Mouse (Mus musculus) layer of hippocampus, adult 2 months (tissue): ENCODE data around the gene Tbca. TPM values are rescaled to one million over a fixed set of nuclear protein-coding genes. Genes with fewer than 3 reads are reported as not detected.

Experiments
- DNase-seq, 2 experiments: peaks; one replicate each; pipeline ENCODE4 v3.0.0; 2022; ENCODE audit warnings: low spot score in 2 of 2
- H3K27ac ChIP-seq: fragments of 200-600 bp; 2 replicates; pipeline ENCODE4 v1.8.1; 2022
- H3K4me3 ChIP-seq: fragments of 200-600 bp; 2 replicates; pipeline ENCODE4 v1.8.1; 2022; ENCODE audit warnings: mild to moderate bottlenecking
- CTCF ChIP-seq: fragments of 200-600 bp; conservative IDR thresholded peaks from 2 replicates; pipeline ENCODE4 v1.8.1; 2022; ENCODE audit warnings: antibody characterized with exemption, mild to moderate bottlenecking, moderate library complexity
- total RNA-seq, 2 experiments: library from RNA; stranded (reverse); gene quantifications; 2 replicates each; pipeline ENCODE4 v1.2.3; 2021

Gene Tbca
- total RNA-seq, 2 experiments from 2014 or later: 126 to 150 TPM

DNA sequence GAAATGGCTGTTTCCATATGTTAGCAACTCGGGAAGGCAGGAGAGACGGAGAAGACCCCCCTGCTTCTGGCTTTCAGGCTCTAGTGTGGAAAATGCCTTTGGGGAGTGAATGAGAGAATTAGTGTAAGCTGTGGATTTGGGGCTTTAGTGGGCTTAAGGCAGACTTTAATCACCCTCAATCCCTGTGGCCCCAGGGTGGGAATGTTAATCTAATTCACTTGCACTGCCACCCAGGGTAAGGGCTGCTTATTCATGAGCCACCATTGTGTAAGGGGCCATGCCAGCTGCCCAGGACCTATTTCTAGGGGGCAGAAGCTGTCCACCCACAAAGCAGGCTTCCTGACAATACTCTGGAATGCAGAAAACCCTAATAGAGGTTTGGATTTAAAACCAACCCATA is 78.2 kb downstream of the Tbca start:
- Histone ChIP-seq H3K4me3 (no peak overlapping the region), H3K27ac (no peak overlapping the region)
- no peak for DNase-seq
- no peak for TF ChIP-seq CTCF

DNA sequence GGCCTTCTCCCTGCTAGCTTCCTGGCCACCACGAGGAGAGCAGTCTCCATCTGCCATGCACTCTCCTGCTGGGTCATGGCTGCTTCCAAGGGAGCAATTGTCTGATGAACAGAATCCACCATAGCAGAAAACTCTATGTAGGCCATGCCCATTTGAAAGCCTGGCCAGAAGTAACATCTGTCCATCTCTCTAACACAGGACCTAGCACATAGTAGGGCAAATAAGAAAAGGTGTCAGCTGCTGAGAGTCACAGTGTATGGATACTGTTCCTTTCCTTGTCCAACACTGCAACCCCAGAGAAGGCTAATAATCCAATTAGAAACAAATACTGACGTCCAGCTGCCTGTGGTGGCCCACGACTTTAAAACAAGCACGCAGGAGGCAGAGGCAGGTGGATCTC is 79.1 kb downstream of the Tbca start:
- no peak for DNase-seq
- TF ChIP-seq CTCF: no peak
- H3K27ac ChIP-seq: no peak overlapping the region
- no peak overlapping the region for H3K4me3 ChIP-seq

DNA sequence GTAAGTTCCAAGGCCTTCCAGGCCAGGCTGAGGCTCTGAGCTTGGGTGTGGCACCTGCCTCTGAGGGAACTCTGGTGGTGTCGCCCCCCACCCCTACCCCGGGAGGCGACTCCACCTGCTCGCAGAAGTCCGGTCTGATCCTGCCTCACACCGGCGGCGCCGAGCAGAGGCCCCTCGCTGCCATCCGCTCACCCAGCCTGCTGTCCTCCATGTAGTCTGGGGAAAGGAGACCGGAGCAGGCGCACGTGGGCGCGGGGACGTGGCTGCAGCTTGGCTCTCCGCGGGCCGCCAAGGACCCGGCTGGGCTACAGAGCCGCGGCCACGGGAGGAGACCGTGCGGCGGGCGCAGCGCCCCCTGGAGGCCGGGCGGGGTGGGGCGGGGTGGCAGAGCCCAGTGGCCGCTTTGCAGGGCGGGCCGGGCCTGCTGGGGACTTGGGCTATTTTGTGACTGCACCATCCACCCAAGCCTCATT is 79.8 kb downstream of the Tbca start:
- H3K4me3 ChIP-seq: peak overlapping the region; percentile 38
- DNase-seq: peak in 1 of 2 experiments; percentile 32
- peak; percentile 83 for TF ChIP-seq CTCF

DNA sequence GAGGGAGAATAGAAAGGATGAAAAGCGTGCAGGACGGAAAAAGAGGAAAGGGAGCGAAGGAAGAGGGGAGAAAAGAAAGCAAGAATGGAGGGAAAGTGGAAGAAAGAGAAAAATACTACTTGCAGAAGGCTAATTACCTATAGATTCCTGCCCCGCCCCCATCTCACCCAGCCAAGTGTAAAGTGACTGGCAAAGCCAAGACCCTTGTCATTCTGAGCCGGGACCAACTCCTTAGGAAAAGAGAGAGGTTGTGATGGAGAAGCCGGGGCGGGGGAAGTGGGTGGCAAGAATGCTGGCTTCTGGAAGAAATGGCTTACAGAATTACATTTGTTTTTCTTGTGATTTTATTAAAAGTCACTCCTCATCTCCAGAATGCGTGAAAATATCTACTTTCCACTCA is 80.8 kb downstream of the Tbca start:
- no peak for TF ChIP-seq CTCF
- DNase-seq: no peak
- Histone ChIP-seq H3K27ac (no peak overlapping the region), H3K4me3 (no peak overlapping the region)

More for the DNA sequence above, 79.8 kb downstream of the Tbca start:
- H3K27ac ChIP-seq: no peak overlapping the region

DNA sequence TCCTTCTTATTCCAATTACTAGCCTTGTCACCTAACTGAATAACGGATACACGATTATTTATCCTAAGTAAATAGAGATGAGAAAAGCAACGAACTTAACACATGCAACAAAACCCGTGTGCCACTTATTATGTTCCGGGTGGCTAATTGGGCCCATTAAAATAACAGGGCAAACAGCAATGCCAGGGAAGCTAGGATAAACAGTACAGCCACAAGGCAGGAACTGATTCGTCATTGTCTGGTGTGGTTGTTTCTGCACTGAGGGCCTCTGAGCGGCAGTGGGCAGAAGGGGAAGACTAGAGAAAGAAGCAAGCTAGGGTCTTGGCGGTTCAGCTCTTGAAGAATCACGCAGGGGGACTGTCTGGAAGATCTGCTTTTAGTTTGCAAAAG is 81.4 kb downstream of the Tbca start:
- no peak for DNase-seq
- H3K4me3 ChIP-seq: no peak overlapping the region
- no peak for TF ChIP-seq CTCF

DNA sequence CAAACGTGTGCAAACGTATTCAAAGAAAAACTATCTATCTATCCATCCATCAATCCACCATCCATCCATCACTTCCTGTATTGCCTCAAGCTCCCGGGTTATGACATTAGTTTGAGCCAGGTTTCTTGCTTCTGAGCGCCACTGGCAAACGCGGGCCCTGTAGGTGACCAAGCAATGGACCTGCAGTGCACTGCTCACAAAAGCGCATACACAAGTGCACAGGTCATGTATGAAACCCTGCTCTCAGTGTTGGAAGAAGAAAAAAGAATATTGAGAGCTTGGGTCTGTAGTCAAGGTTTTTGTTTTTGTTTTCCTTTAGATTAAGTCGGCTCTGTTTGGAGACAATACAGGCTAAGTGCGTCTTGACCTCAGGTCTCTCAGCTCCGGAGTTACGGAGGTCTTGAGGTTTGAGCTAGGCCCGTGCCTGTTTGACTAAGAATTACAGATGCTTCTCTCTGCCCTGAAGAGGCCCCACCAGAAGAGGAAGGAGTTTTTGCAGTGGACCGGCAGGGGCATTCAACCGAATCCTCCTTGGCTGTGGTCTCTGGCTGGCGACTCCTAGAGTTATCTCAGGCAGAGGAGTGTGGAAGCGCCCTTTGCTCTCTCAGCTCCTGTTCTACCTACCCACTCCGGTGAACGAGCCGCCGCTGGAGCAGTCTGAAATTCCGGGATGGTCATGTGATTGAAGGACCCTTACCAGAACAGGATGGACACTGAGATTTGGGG is 81.9 kb downstream of the Tbca start:
- Histone ChIP-seq H3K4me3 (no peak overlapping the region), H3K27ac (no peak overlapping the region)
- no peak for TF ChIP-seq CTCF
- DNase-seq: no peak

More for the DNA sequence above, 81.4 kb downstream of the Tbca start:
- no peak overlapping the region for H3K27ac ChIP-seq

DNA sequence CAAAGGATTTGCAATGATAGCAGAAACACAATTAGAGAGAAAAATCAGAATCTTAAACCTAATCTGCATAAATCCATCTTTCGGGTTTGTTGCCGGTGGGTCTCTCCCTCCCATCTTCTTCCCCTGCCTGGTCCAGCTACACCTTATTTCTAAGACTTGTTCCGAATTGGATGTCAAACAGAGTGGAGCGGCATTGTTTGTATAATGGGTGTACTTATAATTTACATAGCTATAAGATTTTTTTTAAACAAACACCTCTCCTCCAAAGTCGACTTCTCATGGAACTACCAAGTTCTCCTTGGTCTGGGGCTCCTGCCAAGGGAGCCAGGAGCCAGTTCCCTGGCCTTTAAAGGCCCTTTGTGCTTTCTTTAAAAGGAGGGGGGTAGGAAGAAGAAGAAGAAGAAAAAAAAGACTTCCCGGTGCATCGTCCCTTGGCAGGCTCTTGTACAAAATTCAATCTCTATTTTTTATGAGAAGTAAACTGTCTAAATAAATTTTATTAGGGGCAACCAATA is 83.2 kb downstream of the Tbca start:
- TF ChIP-seq CTCF: no peak
- DNase-seq: no peak
- Histone ChIP-seq H3K4me3 (no peak overlapping the region), H3K27ac (no peak overlapping the region)

DNA sequence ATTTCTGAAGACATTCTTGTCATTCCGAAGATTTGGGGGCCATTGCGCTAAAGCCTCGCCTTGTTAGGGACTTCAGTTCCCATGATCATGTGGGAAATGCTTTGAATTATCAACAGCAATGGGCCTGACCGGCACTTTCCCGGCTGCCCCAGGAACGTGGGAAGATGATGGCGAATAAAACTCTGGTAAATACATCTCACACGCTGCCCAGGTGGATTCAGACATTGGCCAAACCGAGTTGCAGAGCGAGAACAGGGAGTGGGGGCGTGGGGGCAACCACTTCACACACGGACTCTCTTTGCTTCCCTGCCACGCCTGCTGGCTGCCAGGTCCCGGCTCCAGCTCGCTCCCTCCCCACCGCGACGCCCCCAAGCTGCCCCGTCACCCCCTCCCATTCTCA is 83.7 kb downstream of the Tbca start:
- DNase-seq: no peak
- TF ChIP-seq CTCF: no peak
- Histone ChIP-seq H3K4me3 (no peak overlapping the region), H3K27ac (no peak overlapping the region)

DNA sequence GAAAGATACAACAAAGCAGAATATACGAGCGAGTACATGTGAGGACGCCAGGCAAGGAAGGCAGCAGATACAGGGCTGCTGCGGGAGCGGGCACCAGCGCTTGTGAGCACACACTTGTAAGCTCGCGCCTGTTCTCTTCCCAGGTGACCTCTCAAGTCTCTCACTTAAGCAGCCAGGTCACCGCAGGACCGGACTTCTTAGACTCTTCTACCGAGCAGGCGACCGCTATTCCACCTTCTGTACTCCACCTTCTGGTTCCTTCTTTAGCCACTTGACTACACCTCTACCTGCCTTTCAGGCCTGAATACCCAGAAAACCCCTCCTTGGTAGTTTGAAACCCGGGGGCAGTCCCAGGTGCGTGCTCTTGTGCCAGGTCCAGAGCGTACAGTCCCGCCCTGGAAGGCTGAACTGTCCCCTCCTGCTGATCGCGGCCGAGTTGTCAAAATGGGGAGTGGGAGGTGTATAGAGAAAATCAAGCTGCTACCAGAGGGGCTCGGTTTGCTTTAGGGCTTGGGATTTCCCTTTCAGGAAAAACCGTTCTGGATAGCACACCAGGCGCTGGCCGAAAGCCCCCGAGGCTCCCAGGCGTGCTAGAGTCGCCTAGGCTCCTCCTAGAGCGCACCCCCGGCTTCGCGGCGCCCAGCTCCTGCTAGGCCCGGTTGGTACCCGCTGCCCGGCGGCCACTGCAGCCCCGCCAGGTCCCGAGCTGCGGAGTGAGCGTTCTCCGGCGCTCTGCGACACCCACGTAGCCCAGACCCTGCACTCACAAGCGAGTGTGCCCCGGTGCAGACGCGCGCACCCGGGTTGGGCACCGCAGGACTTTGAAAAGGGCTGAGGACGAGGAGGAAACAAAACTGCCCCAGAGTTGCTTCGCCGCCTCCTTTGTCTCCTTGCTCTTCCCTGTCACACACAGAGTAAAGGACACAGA is 84.7 kb downstream of the Tbca start:
- DNase-seq: no peak
- TF ChIP-seq CTCF: no peak
- Histone ChIP-seq H3K4me3 (no peak overlapping the region), H3K27ac (no peak overlapping the region)

DNA sequence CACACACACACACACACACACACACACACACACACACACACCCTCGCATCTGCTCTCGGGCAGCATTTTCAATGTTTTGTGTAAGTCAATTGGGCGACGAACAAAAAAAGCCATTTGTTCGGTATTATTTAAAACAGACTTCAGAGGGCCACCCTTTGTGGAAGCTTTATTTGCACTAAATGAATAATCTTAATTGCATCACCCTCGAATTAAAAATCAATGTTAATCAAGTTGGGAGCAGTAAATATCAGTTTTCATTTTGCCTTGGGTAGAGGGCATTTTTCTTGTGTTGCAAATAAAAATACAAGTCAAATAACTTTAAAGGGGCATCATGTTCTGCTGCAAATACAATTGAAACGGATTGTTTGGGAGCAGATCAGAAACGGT is 85.3 kb downstream of the Tbca start:
- no peak for DNase-seq
- Histone ChIP-seq H3K27ac (no peak overlapping the region), H3K4me3 (no peak overlapping the region)
- no peak for TF ChIP-seq CTCF

DNA sequence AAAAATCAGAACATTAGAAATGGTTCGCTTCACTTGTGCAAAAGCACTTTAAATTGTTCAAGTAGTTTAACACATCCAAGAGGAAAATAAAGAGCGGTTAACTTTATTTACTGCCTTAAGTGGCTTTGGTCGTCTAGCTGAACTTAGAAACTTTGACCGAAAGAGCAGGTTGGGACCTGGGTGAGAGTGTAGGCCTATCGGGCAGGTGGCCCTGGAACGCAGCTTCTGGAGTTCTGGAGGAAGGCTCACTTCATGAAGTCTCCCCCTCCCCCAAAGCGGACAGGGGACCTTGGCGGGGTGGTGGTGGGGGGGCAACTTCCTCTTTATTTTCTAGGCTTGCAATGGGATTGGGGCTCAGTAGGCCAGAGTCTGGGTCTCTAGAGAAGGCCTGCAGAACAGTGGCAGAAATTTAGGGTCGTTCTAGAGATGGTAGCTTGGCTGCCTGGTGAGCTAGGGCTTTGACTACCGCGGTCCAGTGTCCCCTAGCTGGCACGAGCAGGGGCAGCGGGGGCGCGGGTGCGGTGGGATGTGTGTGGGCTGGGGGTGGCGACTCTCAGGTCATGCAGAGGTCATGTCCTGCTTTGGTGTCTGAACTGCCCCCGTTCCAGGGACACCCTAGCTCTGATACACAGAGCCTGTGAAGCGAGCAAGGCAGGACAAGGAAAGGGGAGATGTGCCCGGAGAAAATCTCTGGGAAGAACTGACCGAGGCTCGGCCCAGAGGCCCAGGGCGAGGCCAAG is 86.1 kb downstream of the Tbca start:
- no peak overlapping the region for H3K4me3 ChIP-seq
- DNase-seq: no peak
- no peak overlapping the region for H3K27ac ChIP-seq
- no peak for TF ChIP-seq CTCF

DNA sequence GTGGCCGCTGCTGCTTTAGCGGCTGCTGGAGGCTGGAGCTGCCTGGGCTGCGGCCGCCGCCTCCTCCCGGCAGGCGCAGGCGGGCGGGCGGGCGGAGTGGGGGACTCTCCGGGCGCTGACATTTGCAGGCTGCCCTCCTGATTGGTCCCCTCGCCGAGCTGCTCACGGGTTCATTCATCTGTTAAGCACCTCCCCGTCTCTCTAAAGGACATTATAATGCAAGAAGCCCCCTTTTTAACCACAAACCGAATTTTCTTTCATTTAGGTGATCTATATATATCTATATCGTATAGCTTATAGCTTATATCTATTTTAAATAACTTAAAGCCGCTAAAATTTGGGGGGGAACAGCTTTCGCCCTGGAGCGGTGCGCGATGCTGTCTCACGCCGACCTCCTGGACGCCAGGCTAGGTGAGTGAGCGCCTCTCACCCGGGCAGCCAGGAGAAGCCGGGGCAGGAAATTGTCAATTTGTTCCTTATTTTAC is 86.7 kb downstream of the Tbca start, which contains the start of gene Otp:
Gene Otp, plus strand, starts transcription at position 207 of the 485 bp plus-strand sequence.
- Histone ChIP-seq H3K4me3 (no peak within 1 kb of the TSS), H3K27ac (no peak within 1 kb of the TSS)
- DNase-seq: no peak
- no peak for TF ChIP-seq CTCF
